ENCODE assay signal across 26 mouse cellular contexts in the genomic region with DNA sequence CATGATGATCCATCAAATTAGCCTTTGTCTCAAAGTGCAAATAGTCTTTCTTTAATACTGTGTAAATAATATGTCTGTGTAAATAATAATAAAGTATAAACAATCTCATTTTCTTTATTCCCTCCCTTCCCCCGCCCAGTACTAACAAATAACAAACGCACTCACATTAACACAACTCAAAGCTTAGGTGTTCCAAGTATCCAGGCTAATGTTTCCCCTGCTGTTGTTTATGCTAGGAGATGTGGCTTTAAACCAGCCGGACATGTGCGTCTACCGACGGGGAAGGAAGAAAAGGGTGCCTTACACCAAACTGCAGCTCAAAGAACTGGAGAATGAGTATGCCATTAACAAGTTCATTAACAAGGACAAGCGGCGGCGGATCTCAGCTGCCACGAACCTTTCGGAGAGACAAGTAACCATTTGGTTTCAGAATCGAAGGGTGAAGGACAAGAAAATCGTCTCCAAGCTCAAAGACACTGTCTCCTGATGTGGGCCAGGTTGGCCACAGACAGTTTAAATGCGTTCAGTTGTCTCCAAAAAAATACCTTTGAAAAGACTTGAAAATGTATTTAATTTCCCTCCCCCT. TPM values are rescaled to one million over a fixed set of nuclear protein-coding genes. Genes with fewer than 3 reads are reported as not detected.
DNase-seq lines count a peak whose midpoint lies in the region; ATAC-seq and TF ChIP-seq lines count a peak whose summit lies in the region.
"Had no signal": no experiment of that assay in that cellular context is flagged by ENCODE, and none has a peak within 500 bp of the region (broad histone marks: within the 10 kb centered on the region; RNA-seq: fewer than 3 reads in every experiment).

No protein-coding gene starts in this region.

- H3K36me3 ChIP-seq in embryonic facial prominence, embryonic 10.5 days (replicated peaks): no peaks in the 10 kb centered on the region
- H3K36me3 ChIP-seq in limb, embryonic 14.5 days (ENCODE audit: control insufficient read depth, insufficient read depth, low read length): peaks cover 9% of the 10 kb centered on the region
- H3K36me3 ChIP-seq: forebrain, embryonic 10.5 days had no signal

- DNase-seq in kidney, adult 18-20 months: peak; percentile 24
- no peak for DNase-seq in kidney, postnatal 25 days
- peak; percentile 21 for DNase-seq in R1 (ENCODE audit: low read depth, low spot score)
- peak; percentile 48 for DNase-seq in embryonic facial prominence, embryonic 10.5 days (ENCODE audit: low spot score)
- no peak for DNase-seq in limb, embryonic 14.5 days (ENCODE audit: low spot score)
- DNase-seq in layer of hippocampus, adult 9-10 months (ENCODE audit: low spot score): no peak
- DNase-seq in adrenal gland, adult (ENCODE audit: inconsistent age in 2 of 2, low spot score in 1 of 2): no peak
- DNase-seq: adrenal gland, postnatal 25 days; cerebellum, adult 9-10 months; gastrocnemius, postnatal 36 days; kidney, adult 2 months; left cerebral cortex, postnatal 4 days; lung, postnatal 4 days; retina, postnatal 1 day; right cerebral cortex, postnatal 25 days had no signal

- no peak overlapping the region for H3K27ac ChIP-seq in embryonic facial prominence, embryonic 10.5 days (replicated peaks)
- H3K27ac ChIP-seq in limb, embryonic 14.5 days (replicated peaks; ENCODE audit: low read depth, low read length): peak overlapping the region; percentile 96
- H3K27ac ChIP-seq: forebrain, embryonic 10.5 days; kidney, postnatal 0 days had no signal

- peak overlapping the region; percentile 96 for H3K4me2 ChIP-seq in limb, embryonic 14.5 days (replicated peaks; ENCODE audit: low read depth, low read length, severe bottlenecking)
- H3K4me2 ChIP-seq: heart, embryonic 11.5 days had no signal

- TF ChIP-seq POLR2A in limb, embryonic 14.5 days (IDR thresholded peaks at IDR 0.05; ENCODE audit: borderline replicate concordance, extremely low read depth, insufficient read depth, insufficient read length): no peak

- no peaks in the 10 kb centered on the region for H3K9me3 ChIP-seq in embryonic facial prominence, embryonic 10.5 days
- H3K9me3 ChIP-seq in limb, embryonic 14.5 days (ENCODE audit: control insufficient read depth, low read length): no peaks in the 10 kb centered on the region
- H3K9me3 ChIP-seq: forebrain, embryonic 10.5 days had no signal

- WGBS in embryonic facial prominence, embryonic 10.5 days: under 1% methylated on average over 14 of the region's 14 CpGs
- 1% methylated on average over 14 of the region's 14 CpGs for WGBS in limb, embryonic 14.5 days

- H3K9ac ChIP-seq in limb, embryonic 14.5 days (ENCODE audit: low read depth, low read length, severe bottlenecking): peak overlapping the region; percentile 99

- H3K4me3 ChIP-seq in embryonic facial prominence, embryonic 10.5 days: no peak overlapping the region
- peak overlapping the region; percentile 74 for H3K4me3 ChIP-seq in limb, embryonic 14.5 days (replicated peaks; ENCODE audit: low read length)
- H3K4me3 ChIP-seq: forebrain, embryonic 10.5 days had no signal

- ATAC-seq in limb, embryonic 14.5 days (ENCODE audit: low FRiP score, low read depth): no peak

- H3K4me1 ChIP-seq in embryonic facial prominence, embryonic 10.5 days: peaks cover 20% of the 10 kb centered on the region
- H3K4me1 ChIP-seq in limb, embryonic 14.5 days (ENCODE audit: control insufficient read depth, insufficient read depth, low read length): peaks cover 12% of the 10 kb centered on the region

- H3K27me3 ChIP-seq in embryonic facial prominence, embryonic 10.5 days (replicated peaks; ENCODE audit: low read depth, poor library complexity, severe bottlenecking): peaks cover 100% of the 10 kb centered on the region
- H3K27me3 ChIP-seq in limb, embryonic 14.5 days (ENCODE audit: control insufficient read depth, insufficient read depth, low read length): peaks cover 30% of the 10 kb centered on the region; the same call in 1 of the 2 replicates

RNA-seq across cellular contexts. Expression of a gene that starts 1.6 kb away (rescaled TPM):
- polyA plus RNA-seq in embryonic facial prominence, embryonic 10.5 days (2016; fragmentation: Nextera tagmentation; extraction: Ambion mirVana): not detected in 2 replicates
- 109 and 150 TPM in 2 replicates for polyA plus RNA-seq in limb, embryonic 14.5 days (2012; rRNA removed)
- 54.6 and 70.5 TPM in 2 replicates for polyA plus RNA-seq in limb, embryonic 14.5 days (2014; fragmentation: Nextera tagmentation; extraction: Ambion mirVana)
- polyA plus RNA-seq: C2C12; forebrain, embryonic 10.5 days; heart, embryonic 11.5 days; heart, postnatal 0 days; hindbrain, embryonic 11.5 days; kidney, adult 2 months; kidney, postnatal 0 days; liver, embryonic 16.5 days; lung, embryonic 16.5 days; spleen, adult 2 months; testis, adult 2 months had no signal

RNA-seq across cellular contexts. Expression of a gene that starts 5.1 kb away (rescaled TPM):
- polyA plus RNA-seq in embryonic facial prominence, embryonic 10.5 days (2016; fragmentation: Nextera tagmentation; extraction: Ambion mirVana): not detected in 2 replicates
- 43.3 and 58.3 TPM in 2 replicates for polyA plus RNA-seq in limb, embryonic 14.5 days (2012; rRNA removed)
- polyA plus RNA-seq in limb, embryonic 14.5 days (2014; fragmentation: Nextera tagmentation; extraction: Ambion mirVana): 38.4 and 53.0 TPM in 2 replicates
- polyA plus RNA-seq: brain, embryonic 14.5 days; C2C12; forebrain, embryonic 10.5 days; heart, embryonic 11.5 days; heart, postnatal 0 days; hindbrain, embryonic 11.5 days; kidney, adult 2 months; liver, embryonic 16.5 days; lung, embryonic 16.5 days; spleen, adult 2 months; testis, adult 2 months had no signal

RNA-seq across cellular contexts. Expression of a gene that starts 9.6 kb away (rescaled TPM):
- polyA plus RNA-seq in embryonic facial prominence, embryonic 10.5 days (2016; fragmentation: Nextera tagmentation; extraction: Ambion mirVana): not detected in 2 replicates
- 40.0 and 60.8 TPM in 2 replicates for polyA plus RNA-seq in limb, embryonic 14.5 days (2012; rRNA removed)
- polyA plus RNA-seq in limb, embryonic 14.5 days (2014; fragmentation: Nextera tagmentation; extraction: Ambion mirVana): 21.4 and 30.0 TPM in 2 replicates
- polyA plus RNA-seq: brain, embryonic 14.5 days; C2C12; forebrain, embryonic 10.5 days; heart, embryonic 11.5 days; heart, postnatal 0 days; hindbrain, embryonic 11.5 days; liver, embryonic 16.5 days; lung, embryonic 16.5 days; spleen, adult 2 months; testis, adult 2 months had no signal

RNA-seq across cellular contexts. Expression of a gene that starts 10.4 kb away (rescaled TPM):
- polyA plus RNA-seq in embryonic facial prominence, embryonic 10.5 days (2016; fragmentation: Nextera tagmentation; extraction: Ambion mirVana): 0.05 and 0.08 TPM in 2 replicates
- polyA plus RNA-seq in limb, embryonic 14.5 days (2012; rRNA removed): 8.9 and 15.2 TPM in 2 replicates
- polyA plus RNA-seq in limb, embryonic 14.5 days (2014; fragmentation: Nextera tagmentation; extraction: Ambion mirVana): 2.3 and 3.4 TPM in 2 replicates
- polyA plus RNA-seq: C2C12; forebrain, embryonic 10.5 days; heart, embryonic 11.5 days; heart, postnatal 0 days; kidney, adult 2 months; liver, embryonic 16.5 days; lung, embryonic 16.5 days; spleen, adult 2 months had no signal

RNA-seq across cellular contexts. Expression of a gene that starts 22.0 kb away (rescaled TPM):
- polyA plus RNA-seq in embryonic facial prominence, embryonic 10.5 days (2016; fragmentation: Nextera tagmentation; extraction: Ambion mirVana): not detected in 2 replicates
- 37.9 and 39.4 TPM in 2 replicates for polyA plus RNA-seq in limb, embryonic 14.5 days (2012; rRNA removed)
- polyA plus RNA-seq in limb, embryonic 14.5 days (2014; fragmentation: Nextera tagmentation; extraction: Ambion mirVana): 18.3 and 26.1 TPM in 2 replicates
- polyA plus RNA-seq: C2C12; forebrain, embryonic 10.5 days; heart, postnatal 0 days; hindbrain, embryonic 11.5 days; liver, embryonic 16.5 days; spleen, adult 2 months had no signal

Comparison
In these comparisons a context has a peak if more than half of its experiments do, and no peak if none do; other contexts are left out.
1. DNase-seq: peak in kidney, adult 18-20 months (single experiment), R1 (single experiment) and embryonic facial prominence, embryonic 10.5 days (single experiment); none in kidney, postnatal 25 days (0 of 2), limb, embryonic 14.5 days (single experiment), layer of hippocampus, adult 9-10 months (single experiment) and adrenal gland, adult (0 of 2).
2. RNA of a gene that starts 1.6 kb away (polyA plus RNA-seq): 54.6 to 150 TPM in limb, embryonic 14.5 days; not detected in embryonic facial prominence, embryonic 10.5 days; every median in the first group is over 10 times any median in the second.
3. RNA of a gene that starts 5.1 kb away (polyA plus RNA-seq): 38.4 to 58.3 TPM in limb, embryonic 14.5 days; not detected in embryonic facial prominence, embryonic 10.5 days; every median in the first group is over 10 times any median in the second.
4. RNA of a gene that starts 9.6 kb away (polyA plus RNA-seq): 21.4 to 60.8 TPM in limb, embryonic 14.5 days; not detected in embryonic facial prominence, embryonic 10.5 days; every median in the first group is over 10 times any median in the second.